In genomic region chr11:69197194-69197593, GRCm38 (mm10) we compare ENCODE assay signal across 8 mouse cellular contexts. TPM values are rescaled to one million over a fixed set of nuclear protein-coding genes. Genes with fewer than 3 reads are reported as not detected.
DNase-seq lines count a peak whose midpoint lies in the region; ATAC-seq and TF ChIP-seq lines count a peak whose summit lies in the region.

No protein-coding gene starts in this region.

- peaks cover 23% of the 10 kb centered on the region for H3K27me3 ChIP-seq in heart, embryonic 14.5 days (ENCODE audit: control insufficient read depth, insufficient read depth, low read length)
- peaks cover 7% of the 10 kb centered on the region for H3K27me3 ChIP-seq in heart, adult 2 months (ENCODE audit: control insufficient read depth, insufficient read depth, low read length)
- peaks cover 70% of the 10 kb centered on the region for H3K27me3 ChIP-seq in CH12.LX (replicated peaks)
- peaks cover 32% of the 10 kb centered on the region for H3K27me3 ChIP-seq in forebrain, embryonic 12.5 days
- H3K27me3 ChIP-seq in liver, embryonic 13.5 days: peaks cover 53% of the 10 kb centered on the region

- no peaks in the 10 kb centered on the region for H3K79me2 ChIP-seq in heart, adult 2 months (replicated peaks; ENCODE audit: control insufficient read depth, insufficient read depth, low read length)
- H3K79me2 ChIP-seq in CH12.LX (replicated peaks; ENCODE audit: control insufficient read depth, extremely low read depth, insufficient read depth, poor library complexity, severe bottlenecking): no peaks in the 10 kb centered on the region

- no peak overlapping the region for H3K27ac ChIP-seq in heart, embryonic 14.5 days (replicated peaks in 1 of 2; ENCODE audit: control insufficient read depth in 1 of 2, insufficient read depth in 1 of 2, low read depth in 2 of 2, low read length in 2 of 2)
- H3K27ac ChIP-seq in heart, adult 2 months: no peak overlapping the region
- H3K27ac ChIP-seq in CH12.LX (ENCODE audit: insufficient read depth, low read depth): no peak overlapping the region
- no peak overlapping the region for H3K27ac ChIP-seq in forebrain, embryonic 12.5 days
- H3K27ac ChIP-seq in liver, embryonic 13.5 days: no peak overlapping the region

- no peaks in the 10 kb centered on the region for H3K9me3 ChIP-seq in heart, embryonic 14.5 days (ENCODE audit: control insufficient read depth, low read length)
- no peaks in the 10 kb centered on the region for H3K9me3 ChIP-seq in CH12.LX (replicated peaks; ENCODE audit: low read length)
- no peaks in the 10 kb centered on the region for H3K9me3 ChIP-seq in forebrain, embryonic 12.5 days
- no peaks in the 10 kb centered on the region for H3K9me3 ChIP-seq in liver, embryonic 13.5 days (replicated peaks)

- TF ChIP-seq POLR2A in heart, adult 2 months (IDR thresholded peaks at IDR 0.05; ENCODE audit: insufficient read depth, low read depth, low read length): no peak
- TF ChIP-seq POLR2A in CH12.LX (IDR thresholded peaks at IDR 0.05; ENCODE audit: low read depth, low read length): no peak

- no peak for TF ChIP-seq CTCF in heart, adult 2 months (IDR thresholded peaks at IDR 0.05)
- TF ChIP-seq CTCF in CH12.LX (conservative IDR thresholded peaks at IDR 0.05 in 1 of 2, IDR thresholded peaks at IDR 0.05 in 1 of 2; ENCODE audit: low read depth in 2 of 2, low read length in 2 of 2): no peak

- WGBS in heart, embryonic 14.5 days: 2% methylated on average over 14 of the region's 14 CpGs
- WGBS in heart, adult 2 months: 1% methylated on average over 14 of the region's 14 CpGs
- 0% methylated on average over 14 of the region's 14 CpGs for WGBS in forebrain, embryonic 12.5 days
- 2% methylated on average over 14 of the region's 14 CpGs for whole genome bisulfite sequencing in liver, embryonic 13.5 days (ENCODE audit: insufficient replicate concordance)

- H3K36me3 ChIP-seq in heart, embryonic 14.5 days (ENCODE audit: control insufficient read depth, insufficient read depth, low read length): no peaks in the 10 kb centered on the region
- H3K36me3 ChIP-seq in heart, adult 2 months (ENCODE audit: control insufficient read depth, insufficient read depth, low read length): no peaks in the 10 kb centered on the region
- no peaks in the 10 kb centered on the region for H3K36me3 ChIP-seq in CH12.LX (replicated peaks in 1 of 2; ENCODE audit: control insufficient read depth in 1 of 2, insufficient read depth in 1 of 2, low read length in 1 of 2)
- H3K36me3 ChIP-seq in forebrain, embryonic 12.5 days (replicated peaks): no peaks in the 10 kb centered on the region
- no peaks in the 10 kb centered on the region for H3K36me3 ChIP-seq in liver, embryonic 13.5 days

- in situ Hi-C loops in CH12.LX (cut with MboI; ENCODE audit: low pct_ligation_motif_present, low pct_unique_long_range_greater_than_20kb, low sequenced_read_pairs): no loop called here

- H3K4me1 ChIP-seq in heart, embryonic 14.5 days (ENCODE audit: control insufficient read depth in 2 of 2, insufficient read depth in 2 of 2, low read length in 2 of 2): peaks cover 6 to 14% of the 10 kb centered on the region in 2 experiments; a peak in 3 of 4 replicates
- H3K4me1 ChIP-seq in heart, adult 2 months (ENCODE audit: control insufficient read depth, insufficient read depth, low read length): no peaks in the 10 kb centered on the region
- peaks cover 2 to 10% of the 10 kb centered on the region in 2 experiments; a peak in 3 of 4 replicates for H3K4me1 ChIP-seq in CH12.LX (ENCODE audit: control insufficient read depth in 1 of 2, insufficient read depth in 2 of 2)
- peaks cover 8% of the 10 kb centered on the region for H3K4me1 ChIP-seq in forebrain, embryonic 12.5 days
- no peaks in the 10 kb centered on the region; the same call in 1 of the 2 replicates for H3K4me1 ChIP-seq in liver, embryonic 13.5 days (replicated peaks)

- DNase-seq in heart, adult 2 months: no peak
- DNase-seq in CH12.LX (ENCODE audit: extremely low read depth) (no peak), MN1 (ENCODE audit: low spot score) (no peak)
- no peak for DNase-seq in liver, embryonic 13.5 days
- peak; percentile 38 for DNase-seq in thymus, postnatal 4 days
- no peak for DNase-seq in urinary bladder, postnatal 25 days (ENCODE audit: low spot score)

- intact Hi-C loops in heart, adult 2 months (cut with DNase I): loop anchor here (5.0 kb wide), 1 partner anchor 185 kb away; no protein-coding TSS in a partner anchor

- peak overlapping the region; percentile 63 for H3K4me2 ChIP-seq in heart, embryonic 14.5 days (ENCODE audit: low read length)
- H3K4me2 ChIP-seq in CH12.LX (ENCODE audit: insufficient read depth, low read depth, poor library complexity, severe bottlenecking): peak overlapping the region; percentile 42
- H3K4me2 ChIP-seq in forebrain, embryonic 12.5 days: peak overlapping the region; percentile 42
- H3K4me2 ChIP-seq in liver, embryonic 13.5 days: peak overlapping the region; percentile 22; the same call in 1 of the 2 replicates

- H3K4me3 ChIP-seq in heart, embryonic 14.5 days (ENCODE audit: control insufficient read depth in 1 of 2, insufficient read depth in 1 of 2, low read depth in 1 of 2, low read length in 2 of 2): peak overlapping the region; percentile 14 to 25
- H3K4me3 ChIP-seq in heart, adult 2 months: no peak overlapping the region
- peak overlapping the region in 1 of 3 experiments; percentile 10 for H3K4me3 ChIP-seq in CH12.LX (replicated peaks in 1 of 3; ENCODE audit: low read depth in 2 of 3, low read length in 2 of 3, poor library complexity in 1 of 3)
- peak overlapping the region; percentile 20 for H3K4me3 ChIP-seq in forebrain, embryonic 12.5 days (replicated peaks)
- no peak overlapping the region for H3K4me3 ChIP-seq in liver, embryonic 13.5 days (replicated peaks)

- dilution Hi-C loops in CH12.LX (cut with MboI; ENCODE audit: extremely low pct_ligation_motif_present, extremely low pct_unique_long_range_greater_than_20kb, low sequenced_read_pairs): no loop called here

- TF ChIP-seq RAD21 in CH12.LX (IDR thresholded peaks at IDR 0.05; ENCODE audit: low read depth, low read length): no peak

- no peak for TF ChIP-seq EP300 in heart, adult 2 months (IDR thresholded peaks at IDR 0.05; ENCODE audit: insufficient read depth, low read depth, low read length)
- TF ChIP-seq EP300 in CH12.LX (IDR thresholded peaks at IDR 0.05; ENCODE audit: low read length): no peak

- H3K9ac ChIP-seq in heart, embryonic 14.5 days (ENCODE audit: low read length): peak overlapping the region; percentile 55; the same call in 1 of the 2 replicates
- no peak overlapping the region for H3K9ac ChIP-seq in heart, adult 2 months (ENCODE audit: low read depth, low read length)
- no peak overlapping the region for H3K9ac ChIP-seq in CH12.LX (ENCODE audit: insufficient read depth, low read depth)
- peak overlapping the region; percentile 39 for H3K9ac ChIP-seq in forebrain, embryonic 12.5 days
- H3K9ac ChIP-seq in liver, embryonic 13.5 days: no peak overlapping the region

- no peak for ATAC-seq in heart, embryonic 14.5 days (ENCODE audit: insufficient number of reproducible peaks, insufficient read depth, low FRiP score, low read depth)
- no peak for ATAC-seq in forebrain, embryonic 12.5 days (ENCODE audit: low FRiP score)
- ATAC-seq in liver, embryonic 13.5 days (ENCODE audit: low read depth): no peak

TF ChIP-seq in CH12.LX, 34 proteins besides CTCF, POLR2A, EP300 and RAD21 (continues in another document):
- TF ChIP-seq MAX (IDR thresholded peaks at IDR 0.05; ENCODE audit: low read length) (no peak), ZMIZ1 (IDR thresholded peaks at IDR 0.05; ENCODE audit: low read depth, low read length) (no peak), SIN3A (IDR thresholded peaks at IDR 0.05; ENCODE audit: low read length) (no peak), NRF1 (IDR thresholded peaks at IDR 0.05; ENCODE audit: low read depth, low read length) (no peak), USF2 (conservative IDR thresholded peaks at IDR 0.05; ENCODE audit: low read depth, low read length) (no peak), USF1 (IDR thresholded peaks at IDR 0.05; ENCODE audit: low read depth, low read length) (no peak), MXI1 (IDR thresholded peaks at IDR 0.05; ENCODE audit: low read depth, low read length) (no peak), TBP (conservative IDR thresholded peaks at IDR 0.05; ENCODE audit: low read depth, low read length) (no peak), JUND (conservative IDR thresholded peaks at IDR 0.05; ENCODE audit: low read depth, low read length) (no peak), ZNF384 (IDR thresholded peaks at IDR 0.05; ENCODE audit: low read depth, low read length) (no peak), RCOR1 (conservative IDR thresholded peaks at IDR 0.05; ENCODE audit: low read depth, low read length) (no peak)

RNA-seq across cellular contexts. Expression of gene Alox8, which starts 0.4 kb away (rescaled TPM):
- 1.3 and 2.7 TPM in 2 replicates for polyA plus RNA-seq in heart, embryonic 14.5 days (2014; fragmentation: Nextera tagmentation; extraction: Ambion mirVana)
- 1 to 10 TPM in 1 of 2 experiments, under 1 TPM in 1; 0.84 to 1.6 TPM for total RNA-seq in heart, adult 2 months (2021)
- 0.68 TPM in 1 of 2 replicates, not detected in the other for polyA plus RNA-seq in heart, adult 2 months (2012; rRNA removed)
- total RNA-seq in CH12.LX (2012; rRNA removed) (0.30 and 0.50 TPM in 2 replicates), CH12.LX (2014; rRNA removed) (not detected in 2 replicates)
- polyA plus RNA-seq in CH12.LX (2012; ENCODE audit: insufficient read length, low read depth): 0.10 TPM in 1 of 2 replicates, not detected in the other
- polyA plus RNA-seq in forebrain, embryonic 12.5 days (2016; fragmentation: Nextera tagmentation; extraction: Ambion mirVana): not detected in 2 replicates
- polyA plus RNA-seq in liver, embryonic 13.5 days (2015; fragmentation: Nextera tagmentation; extraction: Ambion mirVana): 0.20 TPM in 1 of 2 replicates, not detected in the other

RNA-seq across cellular contexts. Expression of gene Gucy2e, which starts 39.6 kb away (rescaled TPM):
- polyA plus RNA-seq in heart, embryonic 14.5 days (2014; fragmentation: Nextera tagmentation; extraction: Ambion mirVana): 0.08 and 0.12 TPM in 2 replicates
- 1 to 10 TPM; 1.6 to 1.8 TPM for total RNA-seq in heart, adult 2 months (2021)
- 0.06 TPM in 2 replicates for polyA plus RNA-seq in heart, adult 2 months (2012; rRNA removed)
- not detected in 2 replicates for total RNA-seq in CH12.LX (2012; rRNA removed)
- 0.03 TPM in 1 of 2 replicates, not detected in the other for total RNA-seq in CH12.LX (2014; rRNA removed)
- not detected in 2 replicates for polyA plus RNA-seq in CH12.LX (2012; ENCODE audit: insufficient read length, low read depth)
- 0.17 and 0.19 TPM in 2 replicates for polyA plus RNA-seq in forebrain, embryonic 12.5 days (2016; fragmentation: Nextera tagmentation; extraction: Ambion mirVana)
- polyA plus RNA-seq in liver, embryonic 13.5 days (2015; fragmentation: Nextera tagmentation; extraction: Ambion mirVana): not detected in 2 replicates

RNA-seq across cellular contexts. Expression of gene Alox12b, which starts 40.4 kb away (rescaled TPM):
- polyA plus RNA-seq in heart, embryonic 14.5 days (2014; fragmentation: Nextera tagmentation; extraction: Ambion mirVana): not detected in 2 replicates
- total RNA-seq in heart, adult 2 months (2021): not detected
- polyA plus RNA-seq in heart, adult 2 months (2012; rRNA removed): 0.04 TPM in 1 of 2 replicates, not detected in the other
- total RNA-seq in CH12.LX (2012; rRNA removed) (not detected in 2 replicates), CH12.LX (2014; rRNA removed) (not detected in 2 replicates)
- not detected in 2 replicates for polyA plus RNA-seq in CH12.LX (2012; ENCODE audit: insufficient read length, low read depth)
- polyA plus RNA-seq in forebrain, embryonic 12.5 days (2016; fragmentation: Nextera tagmentation; extraction: Ambion mirVana): not detected in 2 replicates
- not detected in 2 replicates for polyA plus RNA-seq in liver, embryonic 13.5 days (2015; fragmentation: Nextera tagmentation; extraction: Ambion mirVana)

Comparison
In these comparisons a context has a peak if more than half of its experiments do, and no peak if none do; other contexts are left out.
1. H3K4me3 ChIP-seq: peak in heart, embryonic 14.5 days (2 of 2) and forebrain, embryonic 12.5 days (single experiment); none in heart, adult 2 months (single experiment) and liver, embryonic 13.5 days (single experiment).
2. H3K9ac ChIP-seq: peak in heart, embryonic 14.5 days (single experiment) and forebrain, embryonic 12.5 days (single experiment); none in heart, adult 2 months (single experiment), CH12.LX (single experiment) and liver, embryonic 13.5 days (single experiment).
3. Peak in every context shown above with its lines, with median percentiles within 50 percentile points of each other: H3K4me2 ChIP-seq.